Mouse (Mus musculus) kidney, adult 2 months (tissue): ENCODE data around the gene Itgam.

Experiments
- CTCF ChIP-seq: fragments of 200-500 bp; conservative IDR thresholded peaks from 2 replicates; pipeline ENCODE4 v1.5.1; 2011; ENCODE audit warnings: low read depth, mild to moderate bottlenecking, control low read depth, low read length, moderate library complexity, mixed read lengths; ENCODE audit not compliant: insufficient read depth, insufficient read length
- POLR2A ChIP-seq: fragments of 200-500 bp; IDR thresholded peaks from one replicate; pipeline ENCODE4 v1.6.1; 2011; ENCODE audit warnings: low read depth, low read length, control low read depth

- TF ChIP-seq CTCF (no peak), POLR2A (no peak)
Measured at GRCm38 (mm10) chr7:128136927-128137326, 74.5 kb downstream of the Itgam start.
